8 mouse cellular contexts compared by ENCODE assay signal in genomic region chr10:23349392-23350010, GRCm38 (mm10). TPM values are rescaled to one million over a fixed set of nuclear protein-coding genes. Genes with fewer than 3 reads are reported as not detected.
DNase-seq lines count a peak whose midpoint lies in the region; ATAC-seq and TF ChIP-seq lines count a peak whose summit lies in the region.

No protein-coding gene starts in this region.

- no peak for TF ChIP-seq POLR2A in cortical plate, adult 2 months (IDR thresholded peaks at IDR 0.05; ENCODE audit: extremely low read depth, insufficient read depth, low read length)

- peak overlapping the region; percentile 93 for H3K4me2 ChIP-seq in forebrain, embryonic 14.5 days (ENCODE audit: low read length)
- H3K4me2 ChIP-seq in intestine, embryonic 15.5 days (replicated peaks) = peak overlapping the region; percentile 91
- H3K4me2 ChIP-seq in midbrain, embryonic 14.5 days (ENCODE audit: low read length) = peak overlapping the region; percentile 92

- peak; percentile 40 for ATAC-seq in forebrain, embryonic 14.5 days
- ATAC-seq in intestine, embryonic 15.5 days = peak; percentile 64
- peak; percentile 42 for ATAC-seq in midbrain, embryonic 14.5 days (ENCODE audit: low FRiP score, low TSS enrichment)

- TF ChIP-seq CTCF in cortical plate, adult 2 months (IDR thresholded peaks at IDR 0.05; ENCODE audit: extremely low read depth, insufficient read depth, low read length) = no peak

- H3K27me3 ChIP-seq in forebrain, embryonic 14.5 days (replicated peaks; ENCODE audit: control insufficient read depth, insufficient read depth, low read length) = 0 out of 2 replicates have a peak, but pooled peaks cover 7% of the 10 kb centered on the region
- H3K27me3 ChIP-seq in intestine, embryonic 15.5 days (replicated peaks) = peaks cover 12% of the 10 kb centered on the region
- H3K27me3 ChIP-seq in midbrain, embryonic 14.5 days (ENCODE audit: control insufficient read depth, insufficient read depth, low read length) = peaks cover 37% of the 10 kb centered on the region; the same call in 1 of the 2 replicates

- no peaks in the 10 kb centered on the region for H3K36me3 ChIP-seq in forebrain, embryonic 14.5 days (ENCODE audit: control insufficient read depth, insufficient read depth, low read length)
- no peaks in the 10 kb centered on the region for H3K36me3 ChIP-seq in intestine, embryonic 15.5 days
- no peaks in the 10 kb centered on the region for H3K36me3 ChIP-seq in midbrain, embryonic 14.5 days (ENCODE audit: control insufficient read depth, insufficient read depth, low read length)

- peak; percentile 6 to 10 for DNase-seq in left cerebral cortex, postnatal 36 days (ENCODE audit: low spot score in 2 of 2)
- DNase-seq in left cerebral cortex, adult 11 months (ENCODE audit: low spot score) = no peak
- DNase-seq in forebrain, embryonic 14.5 days (ENCODE audit: low spot score) = peak; percentile 17
- no peak for DNase-seq in midbrain, embryonic 14.5 days
- no peak for DNase-seq in testis, postnatal 10 days (ENCODE audit: low spot score)
- no peak for DNase-seq in adrenal gland, adult 8-10 months

- H3K4me1 ChIP-seq in cortical plate, adult 2 months (ENCODE audit: control insufficient read depth, insufficient read depth, low read length) = peaks cover 4% of the 10 kb centered on the region; the same call in 1 of the 2 replicates
- H3K4me1 ChIP-seq in forebrain, embryonic 14.5 days (ENCODE audit: control insufficient read depth, insufficient read depth, low read length) = peaks cover 13% of the 10 kb centered on the region
- H3K4me1 ChIP-seq in intestine, embryonic 15.5 days (replicated peaks) = peaks cover 18% of the 10 kb centered on the region
- H3K4me1 ChIP-seq in midbrain, embryonic 14.5 days (ENCODE audit: control insufficient read depth, insufficient read depth, low read length) = peaks cover 15% of the 10 kb centered on the region

- no peaks in the 10 kb centered on the region for H3K9me3 ChIP-seq in forebrain, embryonic 14.5 days (replicated peaks; ENCODE audit: control insufficient read depth, low read length)
- H3K9me3 ChIP-seq in intestine, embryonic 15.5 days = no peaks in the 10 kb centered on the region
- no peaks in the 10 kb centered on the region for H3K9me3 ChIP-seq in midbrain, embryonic 14.5 days (ENCODE audit: control insufficient read depth, low read length)

- H3K27ac ChIP-seq in cortical plate, adult 2 months (ENCODE audit: insufficient read depth, low read length) = no peak overlapping the region
- H3K27ac ChIP-seq in forebrain, embryonic 14.5 days (ENCODE audit: low read depth, low read length) = no peak overlapping the region; the same call in 1 of the 2 replicates
- no peak overlapping the region for H3K27ac ChIP-seq in intestine, embryonic 15.5 days
- H3K27ac ChIP-seq in midbrain, embryonic 14.5 days (replicated peaks; ENCODE audit: low read depth, low read length) = no peak overlapping the region

- intact Hi-C loops in left cerebral cortex, postnatal 36 days (cut with DNase I) = loop anchor here (5.0 to 10.0 kb wide), 2 partner anchors 258 to 535 kb away; no protein-coding TSS in a partner anchor

- under 1% methylated on average over 29 of the region's 33 CpGs for WGBS in forebrain, embryonic 14.5 days
- under 1% methylated on average over 30 of the region's 33 CpGs for WGBS in intestine, embryonic 15.5 days
- under 1% methylated on average over 30 of the region's 33 CpGs for WGBS in midbrain, embryonic 14.5 days

- H3K9ac ChIP-seq in forebrain, embryonic 14.5 days (ENCODE audit: low read length) = peak overlapping the region; percentile 67
- H3K9ac ChIP-seq in intestine, embryonic 15.5 days = peak overlapping the region; percentile 45
- peak overlapping the region; percentile 43; the same call in 1 of the 2 replicates for H3K9ac ChIP-seq in midbrain, embryonic 14.5 days (replicated peaks; ENCODE audit: low read length)

- H3K4me3 ChIP-seq in cortical plate, adult 2 months (ENCODE audit: insufficient read depth, low read length) = peak overlapping the region; percentile 51
- H3K4me3 ChIP-seq in forebrain, embryonic 14.5 days (ENCODE audit: low read depth, low read length) = peak overlapping the region; percentile 59
- H3K4me3 ChIP-seq in intestine, embryonic 15.5 days (replicated peaks) = peak overlapping the region; percentile 56
- H3K4me3 ChIP-seq in midbrain, embryonic 14.5 days (replicated peaks; ENCODE audit: low read depth, low read length) = peak overlapping the region; percentile 55

RNA-seq across cellular contexts. Expression of gene Eya4, which starts 1.1 kb away (rescaled TPM):
- 1 to 10 TPM; 3.4 to 5.1 TPM for total RNA-seq in left cerebral cortex, postnatal 36 days (2021)
- 3.0 and 3.7 TPM in 2 replicates for polyA plus RNA-seq in cortical plate, adult 2 months (2012; rRNA removed)
- 1.0 and 1.4 TPM in 2 replicates for polyA plus RNA-seq in forebrain, embryonic 14.5 days (2014; fragmentation: Nextera tagmentation; extraction: Ambion mirVana)
- 0.82 and 1.1 TPM in 2 replicates for polyA plus RNA-seq in intestine, embryonic 15.5 days (2015; fragmentation: Nextera tagmentation; extraction: Ambion mirVana)
- polyA plus RNA-seq in midbrain, embryonic 14.5 days (2014; fragmentation: Nextera tagmentation; extraction: Ambion mirVana) = 0.28 and 0.55 TPM in 2 replicates
- 1 to 10 TPM in 3 of 4 experiments, under 1 TPM in 1; 0.59 to 2.1 (median 1.6) TPM for total RNA-seq in adrenal gland, adult 8-10 months (2022)

Comparison
In these comparisons a context has a peak if more than half of its experiments do, and no peak if none do; other contexts are left out.
1. DNase-seq: peak in left cerebral cortex, postnatal 36 days (2 of 2) and forebrain, embryonic 14.5 days (single experiment); none in left cerebral cortex, adult 11 months (single experiment), midbrain, embryonic 14.5 days (single experiment), testis, postnatal 10 days (single experiment) and adrenal gland, adult 8-10 months (single experiment).
2. Peak in every context shown above with its lines, with median percentiles within 50 percentile points of each other: H3K4me3 ChIP-seq, ATAC-seq, H3K4me2 ChIP-seq and H3K9ac ChIP-seq.